Mouse (Mus musculus): ENCODE measurements around the gene Lrig2. TPM values are rescaled to one million over a fixed set of nuclear protein-coding genes. Genes with fewer than 3 reads are reported as not detected.

Lrig2 gene
- polyA plus RNA-seq, 2 experiments: 15.0 to 20.2 TPM

GRCm38 (mm10) chr3:104510771-104511429, 818 bp downstream of the Lrig2 start:
- H3K4me2 ChIP-seq (replicated peaks; ENCODE audit: low read depth, low read length, severe bottlenecking): peak overlapping the region; percentile 68
- H3K9me3 ChIP-seq (ENCODE audit: control insufficient read depth, low read length): no peaks in the 10 kb centered on the region
- H3K4me3 ChIP-seq (replicated peaks; ENCODE audit: low read length): peak overlapping the region; percentile 88
- H3K9ac ChIP-seq (ENCODE audit: low read depth, low read length, severe bottlenecking): peak overlapping the region; percentile 80
- no peaks in the 10 kb centered on the region for H3K36me3 ChIP-seq (ENCODE audit: control insufficient read depth, insufficient read depth, low read length)
- under 1% methylated on average over 14 of the region's 14 CpGs for WGBS
- no peak for TF ChIP-seq POLR2A (IDR thresholded peaks at IDR 0.05; ENCODE audit: borderline replicate concordance, extremely low read depth, insufficient read depth, insufficient read length)
- DNase-seq (ENCODE audit: low spot score): peak; percentile 6
- peak overlapping the region; percentile 92 for H3K27ac ChIP-seq (replicated peaks; ENCODE audit: low read depth, low read length)
- H3K27me3 ChIP-seq (ENCODE audit: control insufficient read depth, insufficient read depth, low read length): no peaks in the 10 kb centered on the region
- peaks cover 13% of the 10 kb centered on the region; the same call in 1 of the 2 replicates for H3K4me1 ChIP-seq (ENCODE audit: control insufficient read depth, insufficient read depth, low read length)
- ATAC-seq (ENCODE audit: low FRiP score, low read depth): no peak

DNA sequence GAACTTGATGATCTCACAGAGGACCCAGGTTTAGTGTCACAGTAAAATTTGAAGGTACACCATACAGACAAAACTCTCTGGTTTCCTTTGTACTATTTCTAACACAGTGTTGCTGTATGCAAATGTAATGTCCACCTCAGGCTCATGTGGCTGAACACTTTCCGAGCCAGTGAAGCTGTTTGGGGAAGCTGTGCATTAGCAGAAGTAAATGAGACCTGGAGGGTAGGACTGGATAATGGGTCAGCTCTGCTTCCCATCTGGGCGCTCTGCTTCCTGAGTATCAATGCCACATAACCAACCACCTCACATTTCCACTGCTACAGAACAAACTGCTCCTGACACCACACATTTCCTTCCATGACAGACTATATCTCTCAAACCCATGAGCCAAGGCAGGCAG, 10.1 kb downstream of the Lrig2 start:
- no peak for ATAC-seq (ENCODE audit: low FRiP score, low read depth)
- Histone ChIP-seq H3K9me3 (ENCODE audit: control insufficient read depth, low read length) (no peaks in the 10 kb centered on the region), H3K4me2 (replicated peaks; ENCODE audit: low read depth, low read length, severe bottlenecking) (no peak overlapping the region), H3K27ac (replicated peaks; ENCODE audit: low read depth, low read length) (no peak overlapping the region), H3K4me1 (ENCODE audit: control insufficient read depth, insufficient read depth, low read length) (no peaks in the 10 kb centered on the region), H3K9ac (ENCODE audit: low read depth, low read length, severe bottlenecking) (no peak overlapping the region), H3K36me3 (ENCODE audit: control insufficient read depth, insufficient read depth, low read length) (peaks cover 7% of the 10 kb centered on the region), H3K27me3 (ENCODE audit: control insufficient read depth, insufficient read depth, low read length) (no peaks in the 10 kb centered on the region), H3K4me3 (replicated peaks; ENCODE audit: low read length) (no peak overlapping the region)
- DNase-seq (ENCODE audit: low spot score): no peak
- TF ChIP-seq POLR2A (IDR thresholded peaks at IDR 0.05; ENCODE audit: borderline replicate concordance, extremely low read depth, insufficient read depth, insufficient read length): no peak
- WGBS: 91% methylated on average over 2 of the region's 2 CpGs

DNA sequence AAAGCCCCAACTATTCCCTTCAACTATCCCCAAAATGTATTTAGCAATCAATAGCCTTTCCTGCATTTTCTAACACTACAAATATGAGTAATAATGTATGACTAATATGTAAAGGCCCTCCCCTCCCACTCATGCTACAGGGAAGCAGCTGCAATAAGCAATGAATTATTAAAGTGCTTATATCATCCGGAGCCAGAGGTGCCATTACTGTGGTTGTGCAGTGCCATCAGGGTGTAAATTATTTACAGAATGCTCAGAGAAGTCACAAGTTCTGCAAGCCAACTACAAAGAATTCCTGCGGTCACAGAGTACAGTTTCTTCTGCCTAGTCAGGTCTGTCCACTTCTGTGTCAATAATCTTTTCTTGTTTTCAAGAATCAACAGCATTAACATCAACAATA, 10.8 kb downstream of the Lrig2 start:
- ATAC-seq (ENCODE audit: low FRiP score, low read depth) (no peak), DNase-seq (ENCODE audit: low spot score) (no peak)
- WGBS: 88% methylated on average over 2 of the region's 2 CpGs
- H3K4me2 ChIP-seq (replicated peaks; ENCODE audit: low read depth, low read length, severe bottlenecking): no peak overlapping the region
- no peak overlapping the region for H3K9ac ChIP-seq (ENCODE audit: low read depth, low read length, severe bottlenecking)
- H3K4me1 ChIP-seq (ENCODE audit: control insufficient read depth, insufficient read depth, low read length): no peaks in the 10 kb centered on the region
- no peaks in the 10 kb centered on the region for H3K9me3 ChIP-seq (ENCODE audit: control insufficient read depth, low read length)
- no peak overlapping the region for H3K27ac ChIP-seq (replicated peaks; ENCODE audit: low read depth, low read length)
- no peaks in the 10 kb centered on the region for H3K27me3 ChIP-seq (ENCODE audit: control insufficient read depth, insufficient read depth, low read length)
- peaks cover 14% of the 10 kb centered on the region for H3K36me3 ChIP-seq (ENCODE audit: control insufficient read depth, insufficient read depth, low read length)
- H3K4me3 ChIP-seq (replicated peaks; ENCODE audit: low read length): no peak overlapping the region
- TF ChIP-seq POLR2A (IDR thresholded peaks at IDR 0.05; ENCODE audit: borderline replicate concordance, extremely low read depth, insufficient read depth, insufficient read length): no peak

- no peak overlapping the region for H3K4me2 ChIP-seq (replicated peaks; ENCODE audit: low read depth, low read length, severe bottlenecking)
- no peaks in the 10 kb centered on the region for H3K4me1 ChIP-seq (ENCODE audit: control insufficient read depth, insufficient read depth, low read length)
- no peaks in the 10 kb centered on the region for H3K9me3 ChIP-seq (ENCODE audit: control insufficient read depth, low read length)
- H3K27ac ChIP-seq (replicated peaks; ENCODE audit: low read depth, low read length): no peak overlapping the region
- ATAC-seq (ENCODE audit: low FRiP score, low read depth): no peak
- H3K9ac ChIP-seq (ENCODE audit: low read depth, low read length, severe bottlenecking): no peak overlapping the region
- H3K27me3 ChIP-seq (ENCODE audit: control insufficient read depth, insufficient read depth, low read length): no peaks in the 10 kb centered on the region
- no peak for DNase-seq (ENCODE audit: low spot score)
- no peak overlapping the region for H3K4me3 ChIP-seq (replicated peaks; ENCODE audit: low read length)
- 91% methylated on average over 4 of the region's 4 CpGs for WGBS
- H3K36me3 ChIP-seq (ENCODE audit: control insufficient read depth, insufficient read depth, low read length): peaks cover 52% of the 10 kb centered on the region
- TF ChIP-seq POLR2A (IDR thresholded peaks at IDR 0.05; ENCODE audit: borderline replicate concordance, extremely low read depth, insufficient read depth, insufficient read length): no peak
Measured at GRCm38 (mm10) chr3:104496176-104496575, 15.5 kb downstream of the Lrig2 start.

GRCm38 (mm10) chr3:104480946-104481719, 30.6 kb downstream of the Lrig2 start:
- no peaks in the 10 kb centered on the region for H3K27me3 ChIP-seq (ENCODE audit: control insufficient read depth, insufficient read depth, low read length)
- H3K4me1 ChIP-seq (ENCODE audit: control insufficient read depth, insufficient read depth, low read length): no peaks in the 10 kb centered on the region
- H3K4me3 ChIP-seq (replicated peaks; ENCODE audit: low read length): no peak overlapping the region
- H3K27ac ChIP-seq (replicated peaks; ENCODE audit: low read depth, low read length): no peak overlapping the region
- no peak for ATAC-seq (ENCODE audit: low FRiP score, low read depth)
- no peak overlapping the region for H3K4me2 ChIP-seq (replicated peaks; ENCODE audit: low read depth, low read length, severe bottlenecking)
- no peaks in the 10 kb centered on the region for H3K9me3 ChIP-seq (ENCODE audit: control insufficient read depth, low read length)
- H3K9ac ChIP-seq (ENCODE audit: low read depth, low read length, severe bottlenecking): no peak overlapping the region
- no peak for DNase-seq (ENCODE audit: low spot score)
- H3K36me3 ChIP-seq (ENCODE audit: control insufficient read depth, insufficient read depth, low read length): peaks cover 55% of the 10 kb centered on the region
- 67% methylated on average over 1 of the region's 1 CpGs for WGBS
- TF ChIP-seq POLR2A (IDR thresholded peaks at IDR 0.05; ENCODE audit: borderline replicate concordance, extremely low read depth, insufficient read depth, insufficient read length): no peak

All from limb, embryonic 14.5 days (tissue).